Mouse (Mus musculus) megakaryocyte, embryonic 14.5 days (primary cell): ENCODE measurements around the gene Adamts20.

Source experiments
- FLI1 ChIP-seq: IDR thresholded peaks from 2 replicates; pipeline ENCODE4 v1.6.1; 2012; ENCODE audit warnings: low read length, inconsistent platforms, mixed read lengths
- GATA1 ChIP-seq: IDR thresholded peaks from 3 replicates; pipeline ENCODE4 v1.6.1; 2012; ENCODE audit warnings: mixed read lengths, low read length, inconsistent platforms, borderline replicate concordance

DNA sequence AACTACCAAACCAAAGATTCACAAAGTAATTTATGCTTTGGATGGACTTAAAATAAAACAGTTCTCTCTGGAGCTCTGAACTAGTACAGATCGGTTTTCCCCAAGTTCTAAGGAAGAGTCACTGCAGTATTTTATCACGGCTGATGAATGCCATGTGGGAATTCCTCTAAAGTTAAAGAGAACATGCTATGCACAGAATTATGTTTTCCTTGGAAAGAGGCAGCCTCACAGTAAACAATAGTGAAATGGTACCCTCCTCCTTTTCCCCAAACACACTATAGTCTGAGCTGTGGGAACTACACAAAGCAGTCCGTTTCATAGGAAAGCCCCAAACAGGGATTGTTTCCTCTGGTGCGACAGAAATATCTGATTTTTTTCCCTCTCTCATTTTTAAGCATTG is 171.1 kb downstream of the Adamts20 start:
- TF ChIP-seq GATA1 (no peak), FLI1 (no peak)
